Mouse (Mus musculus): Measurements from ENCODE around the gene Prps1.

DNA sequence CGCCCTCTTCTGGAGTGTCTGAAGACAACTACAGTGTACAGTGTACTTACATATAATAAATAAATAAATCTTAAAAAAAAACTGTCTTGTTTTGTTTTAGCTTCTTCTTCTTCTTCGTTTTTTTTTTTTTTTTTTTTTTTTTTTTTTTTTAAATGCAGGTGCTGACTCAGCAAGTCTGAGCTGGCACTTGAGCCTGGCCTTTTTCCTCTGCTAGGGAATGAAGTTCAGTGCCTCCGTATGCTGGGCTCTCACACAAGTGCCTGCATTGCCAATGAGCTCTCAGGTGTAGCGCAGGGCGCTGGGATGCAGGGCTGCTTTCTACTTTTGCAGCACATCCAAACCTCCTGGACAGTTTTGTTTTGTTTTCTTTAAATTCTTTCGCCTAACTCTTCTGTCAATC, 53.4 kb downstream of the Prps1 start:
- no peak for TF ChIP-seq TAL1 (IDR thresholded peaks at IDR 0.05; ENCODE audit: low read length)
- no peak for TF ChIP-seq GATA1 (IDR thresholded peaks at IDR 0.05; ENCODE audit: low read length)

Measured in erythroblast, embryonic 14.5 days (primary cell).